Mouse (Mus musculus): ENCODE measurements around the gene Agk.

- no peak for TF ChIP-seq POLR2A (IDR thresholded peaks at IDR 0.05; ENCODE audit: extremely low read depth, insufficient read depth, low read length)
- peak; percentile 98 for TF ChIP-seq CTCF (IDR thresholded peaks at IDR 0.05; ENCODE audit: extremely low read depth, insufficient read depth, low read length)
Measured at GRCm38 (mm10) chr6:40393213-40393612, 68.2 kb downstream of the Agk start.

Measured in cortical plate, adult 2 months (tissue).